Mouse (Mus musculus) urinary bladder, postnatal 4 days (tissue): ENCODE measurements around the gene Ccl25.
A peak's percentile ranks its signal among the peaks of the same experiment; 100 is the strongest.

Experiments used
- DNase-seq, 2 experiments: peaks; one replicate each; pipeline ENCODE4 v3.0.0; 2021 to 2022; ENCODE audit warnings: low spot score in 2 of 2

Ccl25 gene

GRCm38 (mm10) chr8:4324983-4325750 is at the start of gene Ccl25, which contains the start of gene Elavl1:
TSS of gene Ccl25 (plus strand) at chr8:4325210.
TSS of gene Elavl1 (minus strand) at chr8:4325413.
- peak; percentile 95 to 98 for DNase-seq

GRCm38 (mm10) chr8:4275275-4276110 is 49.5 kb upstream of the Ccl25 start, which contains the start of gene Timm44:
TSS of gene Timm44 (minus strand) at chr8:4275913.
- peak; percentile 89 to 97 for DNase-seq

- no peak for DNase-seq
Measured at GRCm38 (mm10) chr8:4276111-4276465, 48.9 kb upstream of the Ccl25 start.

GRCm38 (mm10) chr8:4292738-4293137 is 32.3 kb upstream of the Ccl25 start:
- no peak for DNase-seq

GRCm38 (mm10) chr8:4297822-4298221 is 27.2 kb upstream of the Ccl25 start:
- no peak for DNase-seq

GRCm38 (mm10) chr8:4304124-4304547 is 20.9 kb upstream of the Ccl25 start:
- no peak for DNase-seq

- DNase-seq, result no peak
Measured at GRCm38 (mm10) chr8:4305838-4306237, 19.2 kb upstream of the Ccl25 start.

- DNase-seq, result no peak
Measured at GRCm38 (mm10) chr8:4312104-4312503, 12.9 kb upstream of the Ccl25 start.

- no peak for DNase-seq
Measured at GRCm38 (mm10) chr8:4313254-4314124, 11.5 kb upstream of the Ccl25 start.

GRCm38 (mm10) chr8:4314852-4315251 is 10.2 kb upstream of the Ccl25 start:
- DNase-seq, result no peak

GRCm38 (mm10) chr8:4318124-4318523 is 6.9 kb upstream of the Ccl25 start:
- DNase-seq, result no peak

GRCm38 (mm10) chr8:4318796-4319572 is 6.0 kb upstream of the Ccl25 start:
- DNase-seq, result no peak

GRCm38 (mm10) chr8:4319573-4319872 is 5.5 kb upstream of the Ccl25 start:
- DNase-seq, result no peak

GRCm38 (mm10) chr8:4320404-4320803 is 4.6 kb upstream of the Ccl25 start:
- no peak for DNase-seq

- DNase-seq, result no peak
Measured at GRCm38 (mm10) chr8:4321031-4321430, 4.0 kb upstream of the Ccl25 start.

GRCm38 (mm10) chr8:4322470-4322869 is 2.5 kb upstream of the Ccl25 start:
- peak; percentile 63 to 86 for DNase-seq

- no peak for DNase-seq
Measured at GRCm38 (mm10) chr8:4323917-4324316, 1.1 kb upstream of the Ccl25 start.

GRCm38 (mm10) chr8:4324525-4324924 is 485 bp upstream of the Ccl25 start:
- peak; percentile 58 to 60 for DNase-seq

- DNase-seq, result no peak
Measured at GRCm38 (mm10) chr8:4325751-4326036, 684 bp downstream of the Ccl25 start.

- no peak for DNase-seq
Measured at GRCm38 (mm10) chr8:4329000-4329399, 4.0 kb downstream of the Ccl25 start.

- no peak for DNase-seq
Measured at GRCm38 (mm10) chr8:4333966-4334365, 9.0 kb downstream of the Ccl25 start.
